Mouse (Mus musculus): ENCODE data around the gene Tns1. TPM values are rescaled to one million over a fixed set of nuclear protein-coding genes. Genes with fewer than 3 reads are reported as not detected.
A peak's percentile ranks its signal among the peaks of the same experiment; 100 is the strongest.

The Tns1 gene
- polyA plus RNA-seq, 1 experiment from 2014 or later = 120 TPM

DNA sequence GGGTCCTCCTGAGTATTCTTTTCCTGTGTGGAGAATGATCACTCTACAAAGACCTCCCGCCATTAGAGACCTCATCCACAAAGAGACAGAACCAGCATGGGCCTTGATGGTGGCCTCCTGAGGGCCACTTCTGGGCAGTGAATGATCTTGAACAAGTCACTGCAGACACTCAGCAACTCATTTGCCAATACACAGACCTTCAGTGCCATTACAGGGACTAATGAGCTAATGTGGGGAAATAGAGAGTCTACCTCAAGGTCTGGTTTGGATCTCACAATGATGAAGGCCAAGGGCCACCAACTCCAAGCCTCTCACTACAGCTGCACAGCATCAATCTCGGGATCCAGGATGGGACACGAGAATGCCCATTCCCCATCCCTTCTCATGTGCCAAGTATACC lies 127.6 kb downstream of the Tns1 start:
- Histone ChIP-seq H3K36me3 (ENCODE audit: control insufficient read depth, insufficient read depth) (peaks cover 27% of the 10 kb centered on the region), H3K4me3 (ENCODE audit: low read length) (no peak overlapping the region), H3K9ac (ENCODE audit: low read length) (no peak overlapping the region)

DNA sequence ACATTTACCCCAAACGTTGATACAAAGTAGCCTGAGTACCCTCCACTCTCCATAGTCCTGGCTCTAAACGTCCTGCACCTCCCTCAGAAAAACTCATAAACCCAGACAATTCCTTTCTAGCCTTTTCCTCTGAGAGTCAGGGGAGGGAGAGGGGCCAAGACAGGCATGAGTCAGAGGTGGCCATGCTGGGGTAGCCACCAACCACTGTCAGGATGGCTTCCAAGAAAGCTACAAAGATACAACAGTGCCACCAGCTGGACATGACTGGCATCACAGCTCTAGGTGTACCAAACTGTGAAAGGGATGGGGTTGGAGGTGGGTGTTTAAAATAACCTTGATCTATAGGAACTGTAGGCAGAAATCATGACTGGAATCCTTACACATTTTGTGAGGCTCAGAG lies 128.0 kb downstream of the Tns1 start:
- Histone ChIP-seq H3K4me1 (ENCODE audit: control insufficient read depth, insufficient read depth, low read length) (peaks cover 67% of the 10 kb centered on the region), H3K27me3 (ENCODE audit: control insufficient read depth, insufficient read depth, low read length) (no peaks in the 10 kb centered on the region), H3K27ac (ENCODE audit: low read length) (no peak overlapping the region), H3K4me3 (ENCODE audit: low read length) (no peak overlapping the region), H3K9ac (ENCODE audit: low read length) (no peak overlapping the region), H3K9me3 (replicated peaks; ENCODE audit: control insufficient read depth, low read length) (no peaks in the 10 kb centered on the region), H3K36me3 (ENCODE audit: control insufficient read depth, insufficient read depth) (peaks cover 32% of the 10 kb centered on the region), H3K4me2 (ENCODE audit: low read depth, low read length) (no peak overlapping the region)
- 35% methylated on average over 2 of the region's 2 CpGs for WGBS
- no peak for ATAC-seq (replicated peaks; ENCODE audit: extremely low read depth, insufficient read depth, low FRiP score)

More for the DNA sequence above, 127.6 kb downstream of the Tns1 start:
- no peak overlapping the region; the same call in 1 of the 2 replicates for H3K27ac ChIP-seq (ENCODE audit: low read length)
- no peaks in the 10 kb centered on the region for H3K9me3 ChIP-seq (replicated peaks; ENCODE audit: control insufficient read depth, low read length)
- no peak overlapping the region for H3K4me2 ChIP-seq (ENCODE audit: low read depth, low read length)
- WGBS = 87% methylated on average over 3 of the region's 3 CpGs
- no peak for ATAC-seq (replicated peaks; ENCODE audit: extremely low read depth, insufficient read depth, low FRiP score)
- H3K4me1 ChIP-seq (ENCODE audit: control insufficient read depth, insufficient read depth, low read length) = peaks cover 70% of the 10 kb centered on the region
- no peaks in the 10 kb centered on the region for H3K27me3 ChIP-seq (ENCODE audit: control insufficient read depth, insufficient read depth, low read length)

DNA sequence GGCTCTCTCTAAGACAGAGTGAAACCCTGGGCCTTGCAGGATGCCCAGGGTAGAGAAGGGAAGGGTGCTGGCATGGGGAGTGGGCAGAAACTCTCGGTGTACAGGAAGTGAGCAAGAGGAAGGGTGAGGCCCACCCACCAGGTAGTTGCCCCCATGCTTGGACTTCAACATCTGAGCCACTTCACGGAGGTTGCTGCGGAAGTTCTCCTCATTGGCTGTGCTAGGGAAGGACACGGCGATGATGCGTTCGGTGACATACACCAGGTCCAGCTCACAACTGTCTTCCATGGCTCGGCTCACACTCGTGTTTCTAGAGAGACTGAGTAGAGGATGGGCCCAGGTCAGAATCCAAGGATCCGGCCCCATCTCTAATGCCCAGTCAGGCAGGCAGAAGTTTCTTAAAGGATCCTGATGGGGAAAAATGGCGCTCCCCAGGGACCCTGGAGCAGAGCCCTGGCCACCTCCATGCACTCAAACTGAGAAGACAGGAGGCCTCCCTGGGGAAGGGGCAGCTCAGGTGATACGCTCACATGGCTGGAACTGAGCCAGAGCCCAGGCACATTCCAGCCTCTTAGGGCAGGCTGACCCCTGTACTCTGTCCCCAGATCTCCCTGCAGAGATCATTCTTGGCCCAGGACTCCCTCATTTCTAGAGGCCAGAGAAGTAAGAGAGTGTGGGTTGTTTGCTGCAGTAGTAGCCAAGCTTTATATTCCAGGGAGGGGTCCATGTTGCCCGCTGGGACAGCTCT lies 129.0 kb downstream of the Tns1 start:
- H3K27me3 ChIP-seq (ENCODE audit: control insufficient read depth, insufficient read depth, low read length) = no peaks in the 10 kb centered on the region
- peaks cover 58% of the 10 kb centered on the region for H3K4me1 ChIP-seq (ENCODE audit: control insufficient read depth, insufficient read depth, low read length)
- no peak overlapping the region for H3K4me2 ChIP-seq (ENCODE audit: low read depth, low read length)
- WGBS = 63% methylated on average over 13 of the region's 13 CpGs
- H3K36me3 ChIP-seq (ENCODE audit: control insufficient read depth, insufficient read depth) = peaks cover 41% of the 10 kb centered on the region
- H3K9me3 ChIP-seq (replicated peaks; ENCODE audit: control insufficient read depth, low read length) = no peaks in the 10 kb centered on the region
- no peak overlapping the region for H3K4me3 ChIP-seq (ENCODE audit: low read length)
- ATAC-seq (replicated peaks; ENCODE audit: extremely low read depth, insufficient read depth, low FRiP score) = no peak
- H3K27ac ChIP-seq (ENCODE audit: low read length) = peak overlapping the region; percentile 46
- peak overlapping the region; percentile 50 for H3K9ac ChIP-seq (ENCODE audit: low read length)

DNA sequence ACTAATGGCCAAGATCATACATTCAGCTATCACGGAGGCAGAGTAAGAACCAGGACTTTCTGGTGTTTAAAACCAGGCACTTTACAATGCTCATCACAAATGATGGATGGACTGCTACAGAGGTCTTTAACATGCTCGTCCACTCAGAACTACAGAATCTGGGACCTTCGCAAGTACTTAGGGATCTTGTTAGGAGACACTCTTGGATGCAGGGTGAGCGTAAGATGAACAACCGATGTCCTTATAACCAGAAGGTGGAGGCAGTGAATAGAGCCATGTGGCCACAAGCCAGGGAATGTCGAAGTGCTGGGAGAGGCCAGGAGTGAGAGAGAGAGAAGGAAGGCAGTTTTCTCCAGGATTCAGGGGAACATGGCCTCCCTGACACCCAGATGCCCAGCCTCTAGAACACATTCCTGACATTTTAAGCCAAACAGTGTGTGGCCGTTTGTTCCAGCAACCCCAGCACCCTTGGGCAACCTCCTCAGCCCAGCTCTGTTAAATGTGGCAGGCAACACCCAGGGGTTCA lies 130.3 kb downstream of the Tns1 start:
- peaks cover 52% of the 10 kb centered on the region for H3K36me3 ChIP-seq (ENCODE audit: control insufficient read depth, insufficient read depth)
- H3K4me2 ChIP-seq (ENCODE audit: low read depth, low read length) = no peak overlapping the region
- H3K27ac ChIP-seq (ENCODE audit: low read length) = peak overlapping the region; percentile 79
- WGBS = 42% methylated on average over 7 of the region's 7 CpGs
- H3K4me3 ChIP-seq (ENCODE audit: low read length) = no peak overlapping the region
- peak overlapping the region; percentile 53; the same call in 1 of the 2 replicates for H3K9ac ChIP-seq (ENCODE audit: low read length)
- no peaks in the 10 kb centered on the region for H3K27me3 ChIP-seq (ENCODE audit: control insufficient read depth, insufficient read depth, low read length)
- no peak for ATAC-seq (replicated peaks; ENCODE audit: extremely low read depth, insufficient read depth, low FRiP score)
- H3K9me3 ChIP-seq (replicated peaks; ENCODE audit: control insufficient read depth, low read length) = no peaks in the 10 kb centered on the region
- H3K4me1 ChIP-seq (ENCODE audit: control insufficient read depth, insufficient read depth, low read length) = peaks cover 45% of the 10 kb centered on the region

DNA sequence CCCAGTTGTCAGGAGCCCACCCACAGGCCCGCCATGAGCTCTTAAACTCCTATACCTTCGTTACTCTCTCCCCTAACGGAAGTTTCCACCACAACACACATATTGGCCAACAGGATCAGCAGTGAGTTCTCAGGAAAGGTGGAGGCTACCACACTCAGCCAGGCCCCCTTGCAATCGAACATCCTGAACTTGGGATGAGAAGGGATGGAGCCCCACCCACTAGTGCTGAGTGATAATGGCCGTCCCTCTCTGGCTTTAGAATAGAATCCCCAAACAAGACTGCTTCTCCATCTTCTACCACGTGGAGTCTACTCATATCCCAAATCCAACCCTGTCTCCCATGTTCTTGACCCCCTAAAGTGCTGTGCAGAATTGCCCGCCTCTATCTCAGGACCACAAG lies 131.0 kb downstream of the Tns1 start:
- Histone ChIP-seq H3K9ac (ENCODE audit: low read length) (no peak overlapping the region), H3K4me3 (ENCODE audit: low read length) (no peak overlapping the region), H3K36me3 (ENCODE audit: control insufficient read depth, insufficient read depth) (peaks cover 56% of the 10 kb centered on the region), H3K4me2 (ENCODE audit: low read depth, low read length) (no peak overlapping the region), H3K27me3 (ENCODE audit: control insufficient read depth, insufficient read depth, low read length) (no peaks in the 10 kb centered on the region), H3K9me3 (replicated peaks; ENCODE audit: control insufficient read depth, low read length) (no peaks in the 10 kb centered on the region), H3K4me1 (ENCODE audit: control insufficient read depth, insufficient read depth, low read length) (peaks cover 43% of the 10 kb centered on the region), H3K27ac (ENCODE audit: low read length) (no peak overlapping the region; the same call in 1 of the 2 replicates)
- WGBS = 79% methylated on average over 7 of the region's 7 CpGs
- ATAC-seq (replicated peaks; ENCODE audit: extremely low read depth, insufficient read depth, low FRiP score) = no peak

DNA sequence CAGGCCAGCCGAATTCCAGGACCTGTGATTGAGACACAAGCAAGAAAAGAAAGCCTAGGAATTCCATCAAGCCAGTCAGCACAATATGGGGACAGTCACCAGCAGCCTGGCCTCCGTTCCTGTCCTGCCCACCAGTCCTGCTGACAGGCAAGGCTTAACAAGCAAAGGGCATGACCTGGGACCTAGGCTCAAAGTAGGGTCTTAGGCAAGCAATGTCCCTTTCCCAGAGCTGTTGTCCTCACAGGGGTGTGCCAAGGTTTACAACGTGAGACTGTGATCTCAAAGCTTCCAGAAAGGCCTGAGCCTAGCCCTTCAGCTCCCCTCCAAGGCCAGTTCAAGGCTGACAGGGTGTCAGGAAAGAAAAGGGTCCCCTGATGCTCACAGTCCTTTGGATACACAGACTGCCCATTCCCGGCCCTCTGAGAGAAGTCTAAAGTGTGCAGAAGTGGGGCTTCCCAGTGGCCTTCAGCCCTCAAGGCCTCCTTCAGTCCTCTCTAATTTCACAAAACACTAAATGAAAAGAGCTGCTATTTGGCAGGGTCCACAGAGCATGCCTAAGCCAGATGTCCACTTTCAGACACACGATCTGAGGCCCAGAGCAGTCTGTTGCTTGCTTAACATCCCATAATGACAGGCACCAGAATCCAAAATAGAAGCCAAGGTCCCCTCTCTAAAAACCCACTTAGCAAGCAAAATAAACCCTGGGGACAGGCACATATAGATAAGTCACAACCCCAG lies 131.9 kb downstream of the Tns1 start:
- no peak overlapping the region for H3K9ac ChIP-seq (ENCODE audit: low read length)
- WGBS = 40% methylated on average over 5 of the region's 5 CpGs
- peaks cover 41% of the 10 kb centered on the region for H3K4me1 ChIP-seq (ENCODE audit: control insufficient read depth, insufficient read depth, low read length)

DNA sequence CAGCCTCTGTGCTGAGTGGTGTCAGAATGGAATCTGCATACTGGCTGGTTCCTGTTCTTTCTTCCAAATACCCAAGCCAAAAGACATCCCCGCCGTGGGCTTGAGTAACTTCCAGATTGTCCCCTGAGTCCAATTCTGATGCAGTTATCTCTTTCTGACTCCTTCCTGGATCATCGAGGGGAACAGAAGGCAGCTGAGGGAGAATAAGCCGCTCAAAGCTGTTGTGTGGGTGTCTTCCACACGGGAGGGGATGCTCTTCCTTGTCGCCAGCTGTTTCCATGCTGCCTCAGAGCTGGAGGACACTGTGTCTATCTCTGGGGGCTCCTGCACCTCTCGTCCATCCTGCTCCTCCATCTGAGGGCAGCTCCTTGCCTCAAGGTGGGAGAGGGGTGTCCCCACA lies 133.0 kb downstream of the Tns1 start:
- Histone ChIP-seq H3K9ac (ENCODE audit: low read length) (no peak overlapping the region), H3K27me3 (ENCODE audit: control insufficient read depth, insufficient read depth, low read length) (no peaks in the 10 kb centered on the region), H3K4me1 (ENCODE audit: control insufficient read depth, insufficient read depth, low read length) (peaks cover 37% of the 10 kb centered on the region), H3K9me3 (replicated peaks; ENCODE audit: control insufficient read depth, low read length) (no peaks in the 10 kb centered on the region), H3K36me3 (ENCODE audit: control insufficient read depth, insufficient read depth) (peaks cover 47% of the 10 kb centered on the region), H3K4me2 (ENCODE audit: low read depth, low read length) (no peak overlapping the region), H3K4me3 (ENCODE audit: low read length) (no peak overlapping the region), H3K27ac (ENCODE audit: low read length) (no peak overlapping the region)
- WGBS = 70% methylated on average over 7 of the region's 7 CpGs
- ATAC-seq (replicated peaks; ENCODE audit: extremely low read depth, insufficient read depth, low FRiP score) = no peak

More for the DNA sequence above, 131.9 kb downstream of the Tns1 start:
- no peak for ATAC-seq (replicated peaks; ENCODE audit: extremely low read depth, insufficient read depth, low FRiP score)
- Histone ChIP-seq H3K9me3 (replicated peaks; ENCODE audit: control insufficient read depth, low read length) (no peaks in the 10 kb centered on the region), H3K27ac (ENCODE audit: low read length) (peak overlapping the region; percentile 37), H3K4me2 (ENCODE audit: low read depth, low read length) (no peak overlapping the region), H3K27me3 (ENCODE audit: control insufficient read depth, insufficient read depth, low read length) (no peaks in the 10 kb centered on the region), H3K36me3 (ENCODE audit: control insufficient read depth, insufficient read depth) (peaks cover 53% of the 10 kb centered on the region), H3K4me3 (ENCODE audit: low read length) (no peak overlapping the region)

DNA sequence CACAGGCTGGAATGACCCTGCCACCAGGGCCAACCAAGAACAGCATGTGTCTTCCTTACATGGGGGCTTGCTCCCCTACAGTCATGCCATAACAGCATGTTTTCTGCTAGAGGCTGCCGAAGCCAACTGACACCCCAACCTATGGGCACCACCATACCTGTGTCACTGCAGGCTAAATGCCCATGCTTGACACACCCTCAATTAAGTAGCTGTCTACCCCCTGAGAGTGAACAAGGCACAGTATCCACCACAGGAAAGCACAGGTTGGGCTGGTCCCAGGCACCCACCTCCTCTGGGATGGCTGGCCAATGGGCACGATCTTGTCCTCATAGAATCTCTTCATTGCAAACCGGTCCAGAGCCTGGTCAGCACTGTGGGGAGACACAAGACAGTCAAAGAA lies 134.2 kb downstream of the Tns1 start:
- H3K4me2 ChIP-seq (ENCODE audit: low read depth, low read length) = no peak overlapping the region
- H3K9me3 ChIP-seq (replicated peaks; ENCODE audit: control insufficient read depth, low read length) = no peaks in the 10 kb centered on the region
- peaks cover 25% of the 10 kb centered on the region for H3K4me1 ChIP-seq (ENCODE audit: control insufficient read depth, insufficient read depth, low read length)
- ATAC-seq (replicated peaks; ENCODE audit: extremely low read depth, insufficient read depth, low FRiP score) = no peak
- 82% methylated on average over 3 of the region's 3 CpGs for WGBS
- no peak overlapping the region for H3K9ac ChIP-seq (ENCODE audit: low read length)
- H3K4me3 ChIP-seq (ENCODE audit: low read length) = no peak overlapping the region
- H3K36me3 ChIP-seq (ENCODE audit: control insufficient read depth, insufficient read depth) = peaks cover 49% of the 10 kb centered on the region
- no peak overlapping the region for H3K27ac ChIP-seq (ENCODE audit: low read length)
- no peaks in the 10 kb centered on the region for H3K27me3 ChIP-seq (ENCODE audit: control insufficient read depth, insufficient read depth, low read length)

DNA sequence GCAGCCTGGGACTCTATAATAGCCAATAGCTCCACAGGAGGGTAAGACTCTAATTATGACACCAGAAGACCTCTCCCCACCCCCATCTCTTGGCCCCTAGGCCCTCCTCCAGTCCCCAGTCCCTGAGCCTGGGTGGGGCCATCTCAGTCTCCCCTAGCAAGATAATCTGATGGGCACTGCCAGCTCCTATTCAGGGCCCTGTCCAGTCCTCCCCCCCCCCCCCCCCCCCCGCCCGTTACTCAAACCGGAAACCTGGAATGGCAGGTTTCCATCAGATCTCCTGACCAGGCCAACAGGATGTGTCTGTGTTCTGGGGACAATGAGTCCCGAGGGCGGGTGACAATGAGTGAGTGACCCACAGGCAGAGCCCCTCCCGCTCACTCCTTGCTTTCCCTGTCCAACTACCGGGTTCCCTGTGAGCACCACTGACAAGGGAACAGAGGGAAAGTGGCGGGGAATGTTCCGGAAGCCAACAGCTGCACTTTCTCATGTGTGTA lies 136.5 kb downstream of the Tns1 start:
- H3K9ac ChIP-seq (ENCODE audit: low read length) = no peak overlapping the region
- H3K27ac ChIP-seq (ENCODE audit: low read length) = peak overlapping the region; percentile 71
- H3K4me2 ChIP-seq (ENCODE audit: low read depth, low read length) = no peak overlapping the region
- H3K36me3 ChIP-seq (ENCODE audit: control insufficient read depth, insufficient read depth) = peaks cover 62% of the 10 kb centered on the region
- peak; percentile 76 for ATAC-seq (replicated peaks; ENCODE audit: extremely low read depth, insufficient read depth, low FRiP score)
- H3K4me1 ChIP-seq (ENCODE audit: control insufficient read depth, insufficient read depth, low read length) = peaks cover 12% of the 10 kb centered on the region
- no peaks in the 10 kb centered on the region for H3K9me3 ChIP-seq (replicated peaks; ENCODE audit: control insufficient read depth, low read length)
- 36% methylated on average over 8 of the region's 9 CpGs for WGBS
- H3K27me3 ChIP-seq (ENCODE audit: control insufficient read depth, insufficient read depth, low read length) = no peaks in the 10 kb centered on the region
- no peak overlapping the region for H3K4me3 ChIP-seq (ENCODE audit: low read length)
